Mouse (Mus musculus) right cerebral cortex, adult 18-20 months (tissue): ENCODE data around the gene Ccdc121.

ENCODE experiments used
- DNase-seq: peaks from one replicate; pipeline ENCODE4 v3.0.0; 2022; ENCODE audit warnings: mixed read lengths

Ccdc121 gene

DNA sequence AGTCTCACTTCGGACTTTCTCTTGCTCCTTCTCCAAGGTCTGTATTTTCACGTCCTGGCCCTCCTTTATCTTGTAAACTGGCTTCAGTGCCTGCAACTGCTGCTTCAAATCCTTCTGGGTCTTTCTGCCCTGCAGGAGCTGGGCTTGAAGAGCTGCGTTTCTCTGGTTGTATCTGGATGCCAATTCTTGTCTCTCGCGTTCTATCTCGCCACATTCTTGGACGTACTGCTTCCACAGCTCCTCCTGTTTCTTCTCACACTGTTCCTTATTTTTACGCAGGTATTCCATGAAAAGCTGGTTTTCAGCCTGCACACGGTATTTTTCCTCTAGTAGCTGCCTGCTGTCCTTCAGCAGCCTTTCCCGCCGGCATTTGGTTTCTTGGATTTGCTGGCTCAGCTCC lies 396 bp downstream of the Ccdc121 start:
- peak; percentile 6 for DNase-seq

DNA sequence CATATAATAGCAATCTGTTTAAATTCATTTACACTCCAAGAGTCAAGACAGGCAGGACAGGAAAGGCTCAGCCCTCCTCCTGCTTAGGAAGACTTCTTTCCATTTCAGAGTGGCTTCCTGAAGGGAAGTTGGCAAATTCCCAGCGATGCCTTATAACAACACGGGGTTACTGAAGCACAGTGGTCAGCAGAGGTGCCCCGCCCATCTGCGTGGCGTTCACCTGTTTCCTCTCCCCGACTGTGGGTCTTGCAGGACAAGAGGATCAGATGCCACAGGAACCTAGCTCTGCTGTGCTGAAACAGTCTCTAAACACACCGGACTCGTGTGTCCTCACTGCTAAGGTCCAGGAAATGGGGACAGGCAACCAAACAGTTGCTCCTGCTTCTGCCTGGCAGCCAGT lies 5.9 kb downstream of the Ccdc121 start:
- DNase-seq = no peak

DNA sequence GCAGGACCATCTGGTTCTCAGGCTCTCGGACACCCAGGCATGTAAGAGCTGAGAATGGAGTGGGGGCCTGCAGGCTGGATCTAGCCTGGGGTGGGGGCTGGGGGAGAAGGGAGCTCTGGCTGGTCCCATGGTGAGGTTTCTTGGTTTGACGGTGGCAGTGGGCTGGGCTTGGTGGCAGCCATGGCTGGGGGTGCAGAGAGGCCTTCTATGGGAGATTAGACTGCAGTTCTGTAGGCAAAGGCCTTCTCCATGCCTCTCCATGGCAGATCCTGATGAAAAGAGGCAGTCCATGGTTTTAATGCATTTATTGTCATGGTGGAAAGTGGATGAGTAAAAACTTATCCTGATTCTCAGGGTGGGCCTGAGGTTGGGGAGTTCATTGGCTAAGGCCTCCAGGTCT lies 7.8 kb downstream of the Ccdc121 start:
- DNase-seq = no peak

DNA sequence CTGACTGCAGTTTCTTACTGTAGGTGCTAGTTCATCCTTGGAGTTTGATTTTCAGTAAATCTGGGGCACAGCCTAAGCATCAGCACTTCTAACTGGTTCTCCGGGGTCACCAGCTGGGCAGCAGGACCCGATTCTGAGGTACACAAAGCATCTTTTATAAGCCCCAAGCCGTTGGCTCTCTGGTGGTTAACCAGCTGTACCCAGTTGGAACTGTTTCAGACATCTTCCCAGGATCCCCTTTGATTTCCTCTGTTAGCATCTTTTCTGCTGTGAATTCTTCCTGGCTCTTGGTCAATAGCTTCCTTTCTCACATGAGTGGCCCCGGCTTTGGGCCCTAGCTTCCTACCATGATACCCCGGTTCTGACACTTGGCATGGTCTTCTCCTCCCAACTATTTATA lies 26.6 kb downstream of the Ccdc121 start:
- DNase-seq = no peak

DNA sequence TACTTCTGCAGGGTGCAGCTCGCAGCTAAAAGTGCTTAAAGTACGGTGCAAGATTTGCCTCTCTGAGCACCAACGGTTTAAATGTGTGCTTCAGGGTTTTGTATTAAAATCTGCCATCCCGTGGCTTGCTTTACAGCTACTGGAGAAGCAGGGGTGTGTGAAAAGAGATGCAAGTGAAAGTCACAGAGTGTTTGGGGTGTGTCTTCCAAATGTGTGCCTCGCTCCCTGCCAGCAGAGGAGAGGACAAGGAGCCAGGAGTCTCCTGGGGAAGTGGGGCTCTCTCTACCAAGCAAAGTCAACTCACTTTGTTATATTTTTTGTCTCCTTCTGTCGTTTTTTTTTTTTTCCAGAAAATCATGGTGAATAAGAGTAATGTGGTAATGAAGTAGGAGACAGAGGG lies 34.7 kb downstream of the Ccdc121 start:
- DNase-seq = no peak

DNA sequence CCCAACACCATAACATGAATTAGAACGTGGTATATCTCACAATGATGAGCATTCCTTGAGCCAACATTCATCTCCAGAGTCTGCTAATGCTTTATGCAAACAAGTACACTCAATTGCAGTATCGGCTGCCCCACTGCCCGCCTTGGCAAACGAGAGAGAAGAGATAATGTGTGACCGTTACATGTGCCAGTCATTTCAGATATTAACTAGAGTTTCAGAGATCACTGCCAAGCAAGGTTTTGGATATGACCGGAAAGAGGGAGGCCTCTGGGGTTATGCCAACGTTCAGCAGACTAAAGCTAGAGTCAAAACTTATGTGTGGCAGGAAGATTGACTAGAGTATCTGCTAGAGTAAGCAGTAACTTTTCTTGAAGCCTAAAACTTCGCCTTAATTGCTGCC lies 35.1 kb downstream of the Ccdc121 start:
- no peak for DNase-seq

DNA sequence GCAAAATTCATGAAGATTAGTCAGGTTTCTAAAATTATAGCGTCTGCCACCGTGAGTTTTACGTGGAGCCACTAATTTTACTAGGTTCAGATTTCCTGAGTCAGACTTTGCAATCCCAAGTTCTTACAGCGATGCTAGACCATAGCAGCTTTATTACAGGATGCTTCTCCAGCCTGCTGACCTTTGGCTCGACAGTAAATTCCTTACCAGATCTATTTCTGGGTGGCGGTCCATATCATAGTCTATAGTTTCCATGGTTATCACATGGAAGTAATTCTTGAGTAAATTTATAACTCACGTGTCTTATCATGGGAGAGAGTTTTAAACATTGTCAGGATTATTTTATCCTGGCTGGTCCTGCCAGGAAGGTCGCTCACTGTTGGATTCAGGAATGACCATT lies 41.8 kb downstream of the Ccdc121 start:
- no peak for DNase-seq

DNA sequence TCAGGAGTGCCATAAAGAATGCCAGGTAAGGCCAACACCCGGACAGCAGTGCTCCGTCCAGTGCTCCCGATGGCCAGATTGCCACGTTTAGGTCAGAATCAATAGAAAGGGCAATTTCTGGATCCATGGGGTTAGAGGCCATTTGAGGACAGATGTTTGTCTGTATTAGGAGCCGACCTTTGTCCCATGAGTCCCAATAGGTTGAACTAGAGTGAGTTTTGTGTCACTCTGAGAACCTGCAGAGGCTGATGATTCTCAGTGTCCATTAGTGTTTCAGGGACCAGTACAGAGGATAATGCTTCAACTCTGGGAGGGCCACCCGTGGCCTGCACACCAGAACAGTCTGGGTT lies 44.0 kb downstream of the Ccdc121 start:
- DNase-seq = no peak

DNA sequence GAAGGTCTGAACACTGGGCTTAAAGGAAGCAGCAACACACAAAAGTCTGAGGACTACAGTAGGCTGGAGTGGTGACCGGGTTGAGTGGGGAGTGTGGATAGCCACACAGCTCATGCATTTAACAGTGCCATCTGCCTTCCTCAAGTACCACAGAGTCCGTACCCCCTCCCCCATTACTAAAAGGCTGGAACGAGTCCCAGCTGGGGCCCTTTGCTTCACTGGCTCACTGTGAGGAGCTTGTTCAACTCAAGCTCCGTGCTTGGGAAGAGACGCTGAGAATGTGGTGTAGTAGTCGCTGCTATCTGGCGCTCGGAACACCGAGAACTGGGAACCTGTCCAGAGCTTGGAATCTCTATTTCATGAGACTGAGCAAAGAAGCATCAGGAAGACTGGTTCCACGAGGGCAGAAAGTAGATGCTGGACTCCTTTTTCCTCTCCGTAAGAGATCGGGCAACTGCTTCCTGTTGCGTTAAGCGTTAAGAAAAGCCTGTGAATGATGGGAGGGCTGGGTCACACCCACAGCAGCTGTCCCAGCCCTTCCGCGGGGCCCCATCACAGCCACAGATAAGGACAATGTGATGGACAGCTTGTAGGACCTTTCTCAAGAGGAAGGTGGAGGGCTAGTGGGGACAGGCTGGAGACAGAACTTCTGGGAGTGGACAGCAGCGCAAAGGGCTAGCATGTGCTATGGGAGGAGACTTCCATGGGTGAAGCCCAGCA lies 44.5 kb downstream of the Ccdc121 start:
- peak; percentile 70 for DNase-seq

DNA sequence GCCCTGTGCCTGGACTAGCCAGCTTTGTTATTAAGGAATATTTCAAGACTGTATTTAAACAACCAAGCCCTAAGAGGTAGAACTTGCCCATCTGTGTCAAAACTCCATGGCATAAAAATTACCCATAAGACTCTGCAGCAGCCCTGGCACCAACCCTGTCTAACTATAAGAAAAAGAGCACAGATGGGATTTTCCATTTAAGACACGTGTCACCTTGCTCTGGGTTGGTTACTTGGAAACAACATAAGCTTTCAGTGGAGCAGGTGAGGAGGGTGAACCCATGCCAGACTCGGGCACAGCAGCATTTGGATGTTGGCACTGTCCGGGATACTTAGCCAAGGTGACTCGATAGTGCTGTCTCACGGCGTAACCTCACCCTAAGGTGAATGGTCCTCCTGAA lies 45.2 kb downstream of the Ccdc121 start:
- DNase-seq = no peak

DNA sequence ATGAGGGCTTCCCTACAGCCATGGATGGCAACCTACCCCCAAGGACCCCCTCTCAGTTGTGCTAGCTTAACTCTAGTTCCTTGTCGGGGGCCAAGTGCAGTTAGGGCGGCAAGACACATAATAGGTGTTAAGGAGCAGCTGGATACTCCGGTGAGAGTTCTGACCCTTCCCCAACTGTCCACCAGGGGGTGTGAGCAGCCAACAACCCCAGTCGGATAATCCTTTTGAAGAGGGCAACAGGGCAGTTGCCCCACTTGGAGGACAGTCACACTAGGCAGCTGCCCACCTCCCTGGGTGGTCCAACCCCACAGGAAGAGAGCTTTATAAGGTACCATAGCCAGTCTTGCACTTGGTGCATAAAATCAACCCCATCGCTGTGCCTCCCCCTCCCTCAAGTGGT lies 46.2 kb downstream of the Ccdc121 start:
- no peak for DNase-seq

DNA sequence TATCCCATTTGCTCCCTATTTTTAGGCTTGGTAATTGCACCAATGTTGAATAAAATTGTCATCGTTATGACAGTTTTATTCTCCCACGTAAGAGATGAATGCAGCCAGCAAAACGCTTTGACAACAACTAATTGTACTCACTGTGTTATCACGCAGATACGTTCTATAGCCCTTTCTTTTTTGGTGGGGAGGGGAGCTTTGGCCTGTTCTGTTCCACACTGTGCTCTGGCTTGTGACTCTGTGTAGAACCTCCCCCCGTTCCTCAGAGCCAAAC lies 48.4 kb downstream of the Ccdc121 start:
- DNase-seq = no peak

DNA sequence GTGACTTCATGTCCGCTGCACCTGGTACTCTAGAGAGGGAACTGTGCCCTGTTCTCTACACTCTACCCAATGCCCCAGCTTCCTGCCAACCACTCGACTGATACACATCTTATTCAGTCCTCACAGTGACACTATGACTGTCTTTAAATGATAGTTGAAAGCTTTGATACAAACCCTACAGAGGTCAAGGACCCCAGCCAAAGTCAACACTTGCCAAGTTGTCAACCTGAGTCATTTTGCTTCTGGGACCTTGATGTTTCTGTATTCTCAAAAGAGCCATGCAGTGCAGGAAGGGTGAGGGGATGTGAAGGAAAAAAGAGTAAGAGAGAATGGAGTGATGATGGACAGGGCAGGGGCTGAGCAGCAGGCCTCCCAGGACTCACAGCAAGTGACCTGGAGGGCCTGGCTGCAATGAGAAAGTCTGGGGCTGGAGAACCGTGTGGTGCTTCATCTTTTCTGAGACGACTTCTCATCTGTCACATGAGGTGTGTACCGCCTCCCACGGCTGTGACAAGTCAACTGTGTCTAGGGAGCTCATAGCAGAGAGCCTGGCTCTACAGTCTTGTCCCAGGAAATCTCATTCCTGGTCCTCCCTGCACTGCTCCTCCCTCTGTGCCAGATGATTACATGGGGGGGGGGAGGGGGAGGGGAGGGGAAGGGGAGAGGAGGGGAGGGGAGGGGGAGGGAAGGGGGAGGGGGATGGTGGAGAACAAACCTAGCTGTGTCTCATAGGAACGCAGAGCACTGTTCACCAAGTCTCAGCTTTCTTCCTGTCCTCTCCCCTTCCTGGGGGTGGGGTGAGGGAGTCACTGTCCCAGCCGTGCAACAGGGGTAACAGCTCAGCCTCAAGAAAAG lies 49.0 kb downstream of the Ccdc121 start:
- DNase-seq = no peak

DNA sequence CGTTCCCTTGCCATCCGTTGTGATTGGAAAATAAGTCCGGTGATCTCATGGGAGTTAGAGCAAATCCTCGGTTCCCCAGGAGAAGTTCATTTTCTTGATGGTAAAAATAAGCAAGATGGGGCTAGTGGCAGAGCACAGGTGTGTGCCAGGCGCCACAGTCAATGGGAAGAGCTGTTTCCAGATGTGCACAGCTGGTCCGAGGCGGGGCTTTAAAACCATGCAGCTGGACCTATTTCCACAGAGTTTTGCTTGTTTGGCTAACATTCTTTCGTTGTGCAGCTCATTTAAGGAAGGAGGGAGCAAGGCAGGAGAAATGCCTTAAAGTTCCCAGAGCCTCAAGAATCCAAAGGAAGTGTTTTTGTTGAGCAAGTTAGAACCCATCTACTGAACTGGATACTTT lies 49.8 kb downstream of the Ccdc121 start:
- no peak for DNase-seq

DNA sequence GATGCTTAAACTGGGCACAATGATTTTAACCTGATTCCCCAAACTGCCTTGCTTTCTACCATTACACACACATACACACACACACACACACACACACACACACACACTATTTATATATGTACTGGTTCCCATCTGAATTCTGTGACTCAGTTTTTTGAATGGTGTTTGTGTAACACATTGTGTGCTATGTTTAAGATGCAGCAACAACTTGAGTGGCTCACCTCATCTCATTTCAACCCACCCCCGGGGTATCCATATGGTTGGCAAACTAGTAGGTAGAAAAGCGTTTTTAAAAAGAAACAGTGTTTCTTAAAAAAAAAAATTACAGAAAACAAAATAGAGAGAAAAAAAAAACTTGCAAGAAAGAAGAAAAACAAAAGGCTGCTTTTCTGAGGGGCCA lies 51.0 kb downstream of the Ccdc121 start:
- no peak for DNase-seq
